Mouse (Mus musculus): ENCODE results near the gene Zc3h7b.
"Not testable (repeated sequence)": the region's sequence is repeated elsewhere in the genome, so short reads cannot be mapped to it uniquely, and the experiment has no call there.

Gene Zc3h7b

DNA sequence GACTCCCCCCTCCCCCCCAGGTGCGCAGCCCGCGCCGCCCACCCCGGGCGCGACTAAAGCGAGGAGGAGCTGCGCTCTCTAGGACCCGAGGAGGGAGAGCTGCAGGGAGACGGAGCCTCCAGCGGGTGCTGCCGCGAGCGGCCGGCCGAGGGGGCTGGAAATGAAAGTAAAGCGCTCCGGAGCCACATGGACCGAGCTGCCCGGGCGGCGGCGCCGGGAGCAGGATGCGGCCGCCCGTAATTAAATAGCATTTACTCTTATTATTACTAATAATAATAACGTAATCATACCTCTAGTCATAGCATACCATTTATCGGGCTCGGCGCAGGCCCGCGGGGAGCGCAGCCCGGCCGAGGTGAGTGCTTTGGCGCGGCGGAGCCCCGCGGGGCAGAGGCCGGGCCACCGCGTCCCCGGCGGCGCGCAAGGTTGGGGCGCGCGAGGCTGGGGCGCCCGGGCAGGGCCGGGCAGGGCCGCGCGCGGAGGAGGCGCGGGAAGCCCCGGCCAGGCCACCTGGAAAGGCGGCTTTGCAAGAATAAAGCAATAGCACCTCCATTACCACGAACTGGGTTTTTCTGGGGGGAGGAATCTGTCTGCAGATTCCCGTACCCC lies at the start of gene Zc3h7b, which contains the start of gene Rangap1:
Gene Zc3h7b (plus strand): TSS at position 66 of the 609 bp plus-strand sequence.
Gene Rangap1 (minus strand): TSS at position 539 of the 609 bp plus-strand sequence.
- peak; percentile 86 for DNase-seq (ENCODE audit: low read depth)

DNA sequence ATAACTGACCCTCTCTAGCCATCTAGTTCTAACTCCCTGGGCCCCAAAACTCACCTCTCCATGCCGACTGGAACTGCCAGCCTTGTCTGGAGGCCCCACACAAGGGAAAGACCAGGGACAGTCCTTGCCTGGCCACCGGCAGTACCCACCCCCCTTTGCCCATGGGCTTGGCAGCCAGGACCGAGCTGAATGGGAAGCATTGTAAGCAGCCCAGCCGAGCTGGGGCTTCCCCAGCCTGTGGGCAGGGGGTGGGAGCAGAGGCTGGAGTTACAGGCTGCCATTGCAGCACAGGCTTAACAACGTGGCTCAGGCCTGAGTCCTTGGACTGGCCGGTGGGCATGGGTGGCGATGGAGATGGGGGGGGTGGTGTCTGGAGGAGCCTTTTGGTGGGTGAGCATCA lies 47.7 kb upstream of the Zc3h7b start, which contains the start of gene Chadl:
Gene Chadl (minus strand): TSS at position 113 of the 400 bp plus-strand sequence.
- DNase-seq (ENCODE audit: low read depth), result no peak

DNA sequence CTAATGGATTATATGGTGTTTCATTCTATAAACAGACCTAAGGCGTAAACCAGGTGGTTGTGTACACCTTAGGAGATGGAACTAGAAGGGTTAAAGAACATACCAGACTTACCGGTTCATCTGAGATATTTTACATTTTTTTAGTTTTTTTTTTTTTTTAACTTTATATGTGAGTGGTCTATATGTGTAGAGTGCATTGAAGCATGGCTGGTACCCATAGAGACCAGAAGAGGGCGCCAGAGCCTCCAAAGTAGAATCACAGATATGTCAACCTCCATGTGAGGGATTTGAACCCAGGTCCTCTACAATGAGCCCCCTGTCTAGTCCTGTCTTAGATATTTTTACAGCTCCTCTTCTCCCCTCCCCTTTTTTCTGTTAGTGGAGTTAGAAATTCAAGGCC lies 47.0 kb upstream of the Zc3h7b start:
- DNase-seq (ENCODE audit: low read depth), result peak; percentile 71

DNA sequence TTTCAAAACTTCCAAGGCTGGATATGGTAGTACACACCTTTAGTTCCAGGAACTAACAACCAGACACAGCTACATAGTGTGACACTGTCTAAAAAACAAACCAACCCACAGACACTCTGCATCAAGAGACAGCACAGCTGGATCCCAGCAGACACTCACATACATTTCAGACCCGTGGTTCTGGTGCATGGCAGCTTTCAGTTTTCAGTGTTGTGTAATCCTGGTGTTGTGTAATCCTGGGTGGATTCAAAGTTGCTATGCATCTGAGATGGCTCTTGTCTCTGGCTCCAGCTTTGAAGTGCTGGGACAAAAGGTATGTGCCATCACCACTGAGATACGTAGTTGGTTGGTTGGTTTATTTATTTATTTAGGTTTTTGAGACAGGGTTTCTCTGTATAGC lies 46.3 kb upstream of the Zc3h7b start:
- DNase-seq (ENCODE audit: low read depth), result peak; percentile 76

DNA sequence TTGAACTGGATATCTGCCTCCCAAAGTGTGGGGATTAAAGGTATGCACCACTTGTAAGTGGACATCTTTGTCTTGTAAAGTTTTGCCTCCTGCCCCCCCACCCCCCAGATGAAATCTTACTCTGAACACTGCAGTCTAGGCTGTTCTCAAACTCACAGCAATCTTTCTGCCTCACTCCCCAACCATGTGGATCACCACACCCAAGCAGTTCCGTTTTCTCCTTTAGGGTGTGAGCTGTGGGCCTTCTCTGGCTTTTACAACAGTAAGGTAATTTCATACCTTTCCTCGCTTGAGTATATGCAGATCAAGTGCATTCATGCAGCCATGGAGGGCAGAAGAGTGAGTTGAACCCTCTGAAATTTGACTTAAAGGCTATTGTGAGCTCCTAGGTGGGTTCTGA lies 44.7 kb upstream of the Zc3h7b start:
- no peak for DNase-seq (ENCODE audit: low read depth)

DNA sequence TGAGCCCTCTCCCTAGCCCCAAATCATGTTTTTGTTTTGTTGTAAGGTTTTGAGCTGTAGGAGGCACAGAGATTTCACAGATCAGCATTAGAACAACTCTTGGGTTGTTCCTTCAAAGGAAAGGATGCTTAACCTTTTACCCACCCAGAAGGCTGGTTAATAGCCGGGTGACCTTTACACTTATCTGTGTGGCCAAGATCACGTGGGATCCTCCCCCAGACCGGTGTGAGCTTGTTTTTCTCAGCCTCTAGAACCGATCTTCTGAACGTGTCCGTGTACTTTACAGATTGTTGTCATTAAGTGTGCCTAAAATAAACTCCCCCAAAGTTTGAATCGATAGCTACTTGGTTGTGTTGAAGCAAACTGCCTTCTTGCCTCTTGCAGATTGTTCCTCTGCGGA lies 44.3 kb upstream of the Zc3h7b start:
- no peak for DNase-seq (ENCODE audit: low read depth)

DNA sequence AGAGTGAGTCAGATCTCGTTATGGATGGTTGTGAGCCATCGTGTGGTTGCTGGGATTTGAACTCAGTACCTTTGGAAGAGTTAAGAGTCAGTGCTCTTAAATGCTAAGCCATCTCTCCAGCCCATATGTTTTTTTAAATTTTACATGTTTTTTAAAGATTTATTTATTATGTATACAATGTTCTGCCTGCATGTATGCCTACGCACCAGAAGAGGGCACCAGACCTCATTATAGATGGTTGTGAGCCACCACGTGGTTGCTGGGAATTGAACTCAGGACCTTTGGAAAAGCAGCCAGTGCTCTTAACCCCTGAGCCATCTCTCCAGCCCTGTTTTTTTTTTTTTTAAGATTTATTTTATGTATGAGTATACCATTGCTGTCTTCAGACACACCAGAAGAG lies 43.5 kb upstream of the Zc3h7b start:
- DNase-seq (ENCODE audit: low read depth), result not testable (repeated sequence)

DNA sequence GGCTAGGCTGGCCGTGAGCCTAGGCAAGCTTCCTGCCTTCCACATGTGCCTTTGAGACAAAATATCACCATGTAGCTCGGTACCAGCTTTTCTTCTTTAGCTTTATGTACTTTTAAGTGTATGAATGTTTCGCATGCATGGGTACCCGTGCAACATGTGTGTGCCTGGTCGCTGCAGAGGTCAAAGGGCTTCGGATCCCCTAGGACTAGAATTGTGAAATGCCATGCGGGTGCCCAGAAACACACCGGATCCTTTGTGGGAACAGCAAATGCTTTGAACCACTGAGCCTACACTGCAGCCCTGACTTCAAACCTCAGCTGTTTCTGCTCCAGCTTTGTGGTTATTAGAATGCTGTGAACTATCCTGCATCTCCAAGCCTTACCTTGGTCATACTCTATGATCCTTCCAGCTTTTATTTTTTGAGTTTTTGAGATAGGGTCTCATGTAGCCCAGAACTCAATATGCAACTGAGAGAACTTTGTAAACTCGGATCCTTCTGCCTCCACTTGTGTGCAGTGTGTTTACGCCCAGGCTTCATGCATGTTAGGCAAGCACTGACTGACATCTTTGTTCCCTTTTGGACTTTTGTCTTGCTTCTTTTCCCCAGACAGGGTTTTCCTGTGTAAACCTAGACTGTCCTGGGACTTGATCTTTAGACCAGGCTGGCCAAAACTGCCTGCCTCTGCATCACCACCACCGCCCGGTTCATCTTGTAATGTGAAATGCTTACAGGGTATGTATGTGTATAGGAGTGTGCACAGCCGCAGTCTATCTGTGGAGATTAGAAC lies 42.4 kb upstream of the Zc3h7b start:
- DNase-seq (ENCODE audit: low read depth), result no peak

DNA sequence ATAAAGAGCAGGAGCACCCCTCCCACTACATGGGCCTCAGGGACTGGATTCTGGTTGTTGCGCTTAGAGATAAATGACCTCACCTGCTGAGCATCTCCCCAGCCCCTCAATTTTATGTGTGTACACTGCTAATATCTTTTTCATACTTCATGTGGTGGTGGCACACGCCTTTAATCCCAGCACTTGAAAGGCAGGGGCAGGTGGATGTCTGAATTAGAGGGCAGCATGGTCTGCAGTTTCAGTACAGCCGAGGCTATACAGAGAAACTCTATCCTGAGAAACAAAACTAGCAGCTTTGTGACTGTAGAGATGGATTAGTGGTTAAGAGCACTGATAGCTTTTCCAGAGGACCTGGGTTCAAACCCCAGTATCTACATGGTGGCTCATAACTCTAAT lies 41.8 kb upstream of the Zc3h7b start:
- no peak for DNase-seq (ENCODE audit: low read depth)

DNA sequence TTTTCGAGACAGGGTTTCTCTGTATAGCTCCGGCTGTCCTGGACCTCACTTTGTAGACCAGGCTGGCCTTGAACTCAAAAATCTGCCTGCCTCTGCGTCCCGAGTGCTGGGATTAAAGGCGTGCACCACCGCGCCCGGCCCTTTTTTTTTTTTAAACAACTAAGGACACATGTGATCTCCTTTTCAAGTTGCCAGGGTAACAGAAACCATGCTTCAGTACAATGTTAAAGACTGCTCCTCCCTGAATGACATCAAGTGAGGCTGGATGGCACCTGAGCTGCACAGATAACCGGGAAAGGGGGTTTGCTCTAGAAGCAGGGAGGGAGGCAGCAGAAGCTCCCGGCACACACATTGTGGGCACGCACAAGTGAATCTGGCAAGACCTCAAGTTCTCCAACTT lies 35.9 kb upstream of the Zc3h7b start:
- DNase-seq (ENCODE audit: low read depth), result no peak

DNA sequence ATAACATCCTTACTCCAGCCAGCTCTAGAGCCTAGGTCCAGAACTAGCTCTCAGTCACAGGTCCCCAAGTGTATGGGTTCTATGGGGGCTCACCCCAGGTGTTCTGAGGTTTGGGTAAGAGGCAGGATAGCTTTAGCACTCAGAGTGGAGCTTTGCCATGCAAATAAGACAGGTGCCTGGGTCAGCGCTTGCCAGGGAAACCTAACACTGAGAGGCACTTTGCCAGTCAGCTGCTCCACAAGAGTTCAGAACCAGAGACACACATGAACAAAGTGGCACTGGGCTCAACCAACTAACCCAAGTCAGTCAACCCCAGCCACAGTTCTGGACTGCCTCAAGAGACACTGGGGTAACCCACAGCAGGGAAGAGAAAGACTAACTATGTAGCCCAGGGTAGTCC lies 35.2 kb upstream of the Zc3h7b start:
- DNase-seq (ENCODE audit: low read depth), result no peak

DNA sequence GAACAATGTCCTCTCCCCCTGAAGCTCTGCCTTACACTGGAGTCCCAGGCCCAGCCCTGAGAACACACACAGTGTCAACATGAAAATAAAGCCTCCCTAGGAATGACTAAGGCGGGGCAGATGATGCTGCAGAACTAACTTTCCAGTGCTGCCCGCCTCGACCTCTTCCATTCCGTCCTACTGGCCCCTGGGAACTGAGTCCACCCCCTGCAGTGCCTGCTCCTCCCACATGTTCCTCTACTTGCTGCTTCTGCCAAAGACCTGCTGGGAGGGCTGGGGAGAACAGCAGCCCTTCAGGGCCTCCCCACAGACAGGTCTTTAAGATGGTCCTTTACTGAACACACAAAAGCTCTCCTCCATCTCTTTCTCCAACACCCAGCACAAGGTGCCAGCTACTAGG lies 34.1 kb upstream of the Zc3h7b start:
- no peak for DNase-seq (ENCODE audit: low read depth)

DNA sequence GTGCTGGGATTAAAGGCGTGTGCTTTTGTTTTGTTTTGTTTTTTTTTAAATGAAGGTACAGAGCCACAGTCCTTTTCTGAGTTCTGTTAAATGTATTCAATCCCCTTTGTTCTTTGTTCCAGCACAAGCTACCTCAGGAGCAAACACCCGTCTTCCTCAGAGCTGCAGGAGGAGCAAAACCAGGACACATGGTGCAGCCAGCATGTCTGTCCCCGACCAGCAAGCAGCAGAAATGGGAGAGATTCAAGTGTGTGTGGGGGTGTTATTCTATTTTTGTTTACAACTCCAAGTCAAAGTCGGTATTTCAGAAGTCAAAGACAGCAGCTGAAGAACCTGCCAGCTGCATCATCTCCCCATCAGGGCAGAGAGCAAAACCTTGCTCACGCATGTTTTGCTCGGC lies 31.1 kb upstream of the Zc3h7b start:
- DNase-seq (ENCODE audit: low read depth), result no peak

DNA sequence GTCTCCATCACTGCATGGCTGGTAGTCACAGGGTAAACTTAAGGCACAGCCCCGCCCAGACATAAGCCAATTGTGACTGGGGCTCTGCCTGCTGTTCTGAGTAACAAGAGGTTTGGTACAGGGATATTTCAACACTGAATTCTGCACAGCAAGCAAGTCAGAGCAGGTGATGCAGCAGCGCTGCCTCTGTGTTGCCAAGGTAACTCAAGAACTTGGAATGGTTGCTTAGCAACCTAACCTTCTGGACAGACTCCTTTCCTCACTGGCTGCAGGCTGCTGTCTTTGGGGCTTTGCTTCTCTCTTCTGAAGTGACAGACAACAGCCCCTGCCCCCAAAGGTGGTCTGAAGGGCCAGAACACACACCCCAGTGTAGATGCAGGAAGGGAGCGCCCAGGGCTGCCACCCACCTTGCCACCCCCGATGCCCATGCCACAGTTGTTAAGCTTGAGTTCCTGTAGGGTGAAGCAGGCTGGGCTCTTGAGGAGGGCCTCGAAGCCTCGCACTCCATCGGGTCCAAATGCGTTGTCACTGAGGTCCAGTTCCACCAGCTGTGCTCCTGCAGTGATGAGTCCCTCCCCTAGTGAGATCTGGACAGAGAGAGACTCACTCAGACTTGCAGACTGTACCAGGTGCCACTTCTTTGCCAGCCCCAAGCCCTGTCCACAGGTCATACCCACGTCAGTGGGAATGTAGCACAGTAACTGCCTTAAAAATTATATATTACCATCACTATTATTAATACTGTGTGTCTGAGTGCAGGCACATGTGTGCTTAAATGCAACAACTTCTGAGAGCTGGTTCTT lies 26.3 kb upstream of the Zc3h7b start:
- DNase-seq (ENCODE audit: low read depth), result no peak

DNA sequence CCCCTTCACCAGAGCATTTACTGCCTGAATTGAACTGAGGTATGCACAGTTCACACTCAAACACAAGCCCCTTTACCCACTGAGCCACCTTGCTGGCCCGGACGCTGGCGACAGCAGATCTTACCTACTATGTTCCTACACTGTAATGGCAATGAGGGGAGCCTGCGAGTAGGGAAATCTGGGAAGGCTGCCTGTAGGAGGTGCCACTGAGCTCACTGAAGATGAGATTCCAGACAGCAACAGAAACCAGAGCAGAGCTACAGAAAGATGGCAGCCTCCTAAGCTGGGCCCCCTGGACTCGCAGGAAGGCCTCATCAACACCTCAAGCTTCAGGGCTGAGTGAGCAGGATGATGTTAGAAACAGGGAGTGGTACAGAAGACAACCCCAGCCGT lies 25.7 kb upstream of the Zc3h7b start:
- peak; percentile 23 for DNase-seq (ENCODE audit: low read depth)

DNA sequence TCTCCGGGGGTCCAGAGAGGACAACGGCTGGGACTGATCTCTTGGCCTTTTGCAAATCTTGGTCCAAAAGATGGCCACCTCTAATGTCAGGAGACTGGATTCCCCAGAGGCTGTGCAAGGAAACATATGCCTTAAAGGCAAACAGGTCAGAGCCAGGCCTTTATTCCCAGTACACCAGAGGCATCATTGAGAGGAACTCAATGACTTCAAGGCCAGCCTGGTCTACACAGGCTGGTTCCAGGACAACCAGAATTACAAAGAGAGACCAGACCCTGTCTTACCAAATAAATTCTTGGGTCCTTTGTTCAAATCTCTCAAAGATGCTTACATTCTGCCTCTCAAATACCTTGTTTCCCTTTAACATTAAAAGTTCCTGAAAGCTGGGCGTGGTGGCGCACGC lies 22.5 kb upstream of the Zc3h7b start:
- no peak for DNase-seq (ENCODE audit: low read depth)

DNA sequence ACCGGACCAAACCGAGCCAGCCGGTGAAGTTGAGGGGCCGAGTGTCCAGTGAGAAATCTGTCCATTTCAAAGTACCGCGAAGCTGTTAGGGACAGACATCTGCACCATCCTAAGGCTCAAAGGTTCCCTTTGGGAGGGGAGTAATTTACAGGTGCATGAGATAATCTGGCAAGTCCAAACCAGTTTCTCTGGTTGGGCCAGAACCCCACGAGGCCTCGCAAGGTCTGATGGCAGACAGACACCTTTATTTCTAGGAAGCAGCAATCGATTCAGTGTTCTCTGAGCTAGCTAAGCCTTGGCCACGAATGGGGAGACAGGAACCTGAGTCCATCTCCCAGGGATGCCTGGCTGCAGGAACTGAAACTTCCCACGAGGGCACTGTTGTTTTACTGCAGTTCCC lies 21.2 kb upstream of the Zc3h7b start:
- no peak for DNase-seq (ENCODE audit: low read depth)

DNA sequence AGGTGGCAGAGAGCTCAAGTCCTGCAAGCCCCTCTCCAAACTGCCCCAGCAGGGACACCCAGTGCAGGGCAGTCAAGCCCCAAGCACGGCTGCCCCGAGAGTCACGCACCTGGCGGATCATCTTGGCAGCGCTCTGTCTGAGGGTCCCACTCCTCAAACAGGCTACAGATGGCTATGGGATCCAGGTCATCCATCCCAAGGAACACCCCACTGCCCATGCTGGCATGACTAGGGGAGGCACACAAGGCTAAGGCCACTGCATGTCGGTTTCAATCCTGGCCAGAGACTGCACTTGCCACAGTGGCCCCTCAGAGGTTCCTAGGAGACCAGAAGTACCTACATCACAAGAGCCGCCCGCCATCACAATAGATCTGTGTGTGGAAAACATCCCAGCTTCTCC lies 18.9 kb upstream of the Zc3h7b start:
- DNase-seq (ENCODE audit: low read depth), result no peak

DNA sequence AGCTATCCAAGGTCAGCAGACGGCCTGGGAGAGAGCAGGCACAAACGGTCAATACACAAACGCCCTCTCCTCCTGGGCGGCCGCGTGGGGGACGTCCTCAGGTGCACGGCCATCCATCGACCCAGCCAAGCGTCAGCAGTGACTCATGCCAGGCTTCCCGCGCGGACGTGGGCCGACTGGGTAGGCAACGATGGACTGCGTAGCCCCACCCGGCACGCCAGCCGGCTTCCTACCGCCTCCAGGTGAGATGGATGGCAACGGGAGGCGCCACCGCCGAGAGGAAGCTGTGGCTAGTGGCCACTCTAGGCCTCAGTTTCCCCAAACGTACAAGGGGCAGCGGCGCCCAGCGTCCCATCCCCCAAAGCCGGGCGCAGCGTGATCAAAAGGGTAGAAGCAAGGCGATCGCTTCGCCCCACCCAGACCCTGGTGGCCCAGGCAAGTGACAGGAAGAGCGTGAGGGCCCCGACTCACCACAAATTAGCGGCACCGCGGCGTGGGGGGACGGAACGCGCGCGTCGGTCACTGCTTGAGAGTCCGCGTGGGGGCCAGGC lies 15.5 kb upstream of the Zc3h7b start:
- peak; percentile 48 for DNase-seq (ENCODE audit: low read depth)

DNA sequence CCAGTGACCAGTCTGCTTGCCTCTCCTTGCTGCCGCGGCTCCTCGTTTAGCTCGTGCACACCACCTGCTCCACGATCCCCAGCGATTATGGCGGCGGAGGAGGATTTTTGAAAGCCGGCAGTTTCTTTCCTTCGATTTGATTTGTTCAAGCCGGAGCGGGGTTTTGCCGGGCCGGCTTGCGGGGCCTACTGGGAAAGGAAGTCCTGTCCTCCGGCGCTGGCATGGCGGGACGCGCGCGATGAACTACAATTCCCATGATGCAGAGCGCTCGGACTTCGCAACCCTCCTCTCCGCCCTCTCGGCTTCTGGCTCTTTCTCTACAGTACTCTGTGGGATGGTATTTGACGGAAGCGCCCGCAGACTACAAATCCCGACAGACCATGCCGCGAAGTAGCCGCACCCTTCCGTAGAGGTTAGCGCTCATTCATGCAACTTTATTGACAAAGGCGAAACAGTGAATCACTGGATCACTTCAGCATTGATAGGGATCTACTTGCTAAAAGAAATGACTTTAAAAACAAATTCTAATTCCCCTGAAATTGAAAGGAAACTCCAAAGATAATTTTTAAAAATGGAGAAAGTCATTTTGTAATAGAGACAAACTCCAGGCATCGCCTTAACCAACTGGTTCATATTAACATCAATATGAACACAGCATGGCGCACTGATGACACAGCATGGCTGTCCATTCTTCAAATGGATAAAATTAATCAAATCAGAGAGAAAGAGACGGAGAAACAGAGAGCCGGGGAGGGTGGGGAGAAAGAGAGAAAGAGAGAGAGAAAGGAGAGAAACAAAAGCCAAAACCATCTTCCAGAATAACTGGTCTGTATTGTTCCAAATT lies 14.8 kb upstream of the Zc3h7b start:
- DNase-seq (ENCODE audit: low read depth), result peak; percentile 98

DNA sequence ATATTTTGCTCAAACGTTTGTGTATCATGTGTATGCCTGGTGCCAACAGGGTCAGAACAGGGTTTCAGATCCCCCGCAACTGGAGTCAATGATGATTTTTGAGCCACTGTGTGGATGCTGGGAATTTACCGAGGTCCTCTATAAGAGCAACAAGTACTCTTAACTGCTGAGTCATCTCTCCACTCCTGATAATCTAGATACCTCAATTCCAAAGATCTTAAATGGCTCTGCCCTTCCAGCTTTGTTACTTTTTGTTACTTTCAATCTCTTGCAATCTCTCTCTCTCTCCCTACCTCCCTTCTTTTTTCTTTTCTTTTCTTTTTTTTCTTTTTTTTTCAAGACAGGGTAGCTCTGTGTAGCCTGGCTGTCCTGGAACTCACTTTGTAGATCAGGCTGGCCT lies 9.8 kb upstream of the Zc3h7b start:
- DNase-seq (ENCODE audit: low read depth), result peak; percentile 24

DNA sequence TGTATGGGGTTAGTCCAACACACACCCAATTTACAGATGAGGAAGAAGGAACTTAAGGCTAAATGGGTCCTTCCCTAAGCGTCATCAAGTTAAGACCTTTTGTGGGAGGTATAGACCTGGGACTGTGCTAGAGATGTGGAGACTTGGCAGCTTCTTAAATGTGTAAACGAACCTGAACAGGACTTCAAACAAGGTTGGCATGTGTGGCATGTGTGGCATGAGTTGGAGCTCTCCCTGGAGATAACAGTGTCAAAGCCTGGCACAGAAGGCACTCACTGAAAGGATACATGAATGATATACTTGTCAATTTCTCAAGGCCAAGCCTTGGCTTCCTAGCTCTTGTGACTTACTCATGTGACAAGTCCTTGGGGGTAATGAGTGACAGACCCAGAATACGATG lies 5.6 kb upstream of the Zc3h7b start:
- DNase-seq (ENCODE audit: low read depth), result no peak
